8 mouse cellular contexts compared by ENCODE assay signal in the genomic region with DNA sequence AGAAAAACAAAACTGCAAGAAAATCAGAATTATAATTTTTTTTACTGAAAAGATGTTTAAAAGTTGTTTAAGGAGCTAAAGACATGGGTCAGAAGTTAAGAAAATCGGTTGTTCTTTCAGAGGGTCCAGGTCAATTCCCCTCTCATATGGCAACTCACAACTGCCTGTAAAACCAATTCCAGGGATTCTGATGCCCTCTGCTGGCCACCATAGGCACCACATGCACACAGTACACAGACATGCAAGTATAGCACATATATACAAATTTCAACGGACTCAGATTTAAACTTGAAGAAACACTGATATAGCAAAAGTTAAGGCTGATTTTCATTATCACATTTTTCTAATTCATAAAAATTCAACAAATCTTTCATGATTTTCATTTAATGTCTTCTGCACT. TPM values are rescaled to one million over a fixed set of nuclear protein-coding genes. Genes with fewer than 3 reads are reported as not detected.
DNase-seq lines count a peak whose midpoint lies in the region; ATAC-seq lines count a peak whose summit lies in the region.

No protein-coding gene starts in this region.

- no peaks in the 10 kb centered on the region for H3K9me3 ChIP-seq in liver, embryonic 11.5 days (ENCODE audit: control insufficient read depth, low read length)

- no peaks in the 10 kb centered on the region for H3K27me3 ChIP-seq in liver, embryonic 11.5 days (replicated peaks; ENCODE audit: control insufficient read depth, insufficient read depth, low read length)

- no peak for ATAC-seq in liver, embryonic 11.5 days (replicated peaks; ENCODE audit: low FRiP score)

- WGBS in liver, embryonic 11.5 days: 77% methylated on average over 2 of the region's 2 CpGs

- peak; percentile 18 to 47 for DNase-seq in cerebellum, postnatal 25 days
- DNase-seq in cerebellum, adult 11-12 months: no peak
- peak; percentile 56 for DNase-seq in liver
- DNase-seq in liver, embryonic 11.5 days (ENCODE audit: low spot score): no peak
- peak; percentile 38 for DNase-seq in c-Kit-negative CD71-positive TER-119-positive erythroid progenitor cells, embryonic 14.5 days (ENCODE audit: low read depth, low spot score)
- DNase-seq in mesoderm, embryonic 11.5 days (ENCODE audit: low read depth, low spot score): peak; percentile 18
- no peak for DNase-seq in urinary bladder, postnatal 14 days (ENCODE audit: low spot score)
- no peak for DNase-seq in right cerebral cortex, adult 18-20 months

- H3K9ac ChIP-seq in liver, embryonic 11.5 days (ENCODE audit: low read depth, low read length): no peak overlapping the region

- H3K4me1 ChIP-seq in liver, embryonic 11.5 days (replicated peaks; ENCODE audit: control insufficient read depth, insufficient read depth, low read length): no peaks in the 10 kb centered on the region

- H3K36me3 ChIP-seq in liver, embryonic 11.5 days (ENCODE audit: control insufficient read depth, insufficient read depth, low read length): no peaks in the 10 kb centered on the region

- H3K4me2 ChIP-seq in liver, embryonic 11.5 days: no peak overlapping the region

- H3K27ac ChIP-seq in liver, embryonic 11.5 days (ENCODE audit: low read depth, low read length): no peak overlapping the region

- no peak overlapping the region for H3K4me3 ChIP-seq in liver, embryonic 11.5 days (ENCODE audit: low read depth, low read length)

RNA-seq across cellular contexts. Expression of a gene that starts 6.9 kb away (rescaled TPM):
- polyA plus RNA-seq in liver, embryonic 11.5 days (2014; fragmentation: Nextera tagmentation; extraction: Ambion mirVana): 6.5 and 7.3 TPM in 2 replicates

RNA-seq across cellular contexts. Expression of a gene that starts 7.0 kb away (rescaled TPM):
- 172 and 182 TPM in 2 replicates for polyA plus RNA-seq in liver, embryonic 11.5 days (2014; fragmentation: Nextera tagmentation; extraction: Ambion mirVana)

Comparison
In these comparisons a context has a peak if more than half of its experiments do, and no peak if none do; other contexts are left out.
1. DNase-seq: peak in cerebellum, postnatal 25 days (2 of 2), liver (single experiment), c-Kit-negative CD71-positive TER-119-positive erythroid progenitor cells, embryonic 14.5 days (single experiment) and mesoderm, embryonic 11.5 days (single experiment); none in cerebellum, adult 11-12 months (single experiment), liver, embryonic 11.5 days (single experiment), urinary bladder, postnatal 14 days (single experiment) and right cerebral cortex, adult 18-20 months (single experiment).